Mouse (Mus musculus): ENCODE measurements around the gene Cflar. TPM values are rescaled to one million over a fixed set of nuclear protein-coding genes. Genes with fewer than 3 reads are reported as not detected.
A peak's percentile ranks its signal among the peaks of the same experiment; 100 is the strongest.

Gene Cflar
- polyA plus RNA-seq, 1 experiment from 2014 or later, result 16.4 TPM

DNA sequence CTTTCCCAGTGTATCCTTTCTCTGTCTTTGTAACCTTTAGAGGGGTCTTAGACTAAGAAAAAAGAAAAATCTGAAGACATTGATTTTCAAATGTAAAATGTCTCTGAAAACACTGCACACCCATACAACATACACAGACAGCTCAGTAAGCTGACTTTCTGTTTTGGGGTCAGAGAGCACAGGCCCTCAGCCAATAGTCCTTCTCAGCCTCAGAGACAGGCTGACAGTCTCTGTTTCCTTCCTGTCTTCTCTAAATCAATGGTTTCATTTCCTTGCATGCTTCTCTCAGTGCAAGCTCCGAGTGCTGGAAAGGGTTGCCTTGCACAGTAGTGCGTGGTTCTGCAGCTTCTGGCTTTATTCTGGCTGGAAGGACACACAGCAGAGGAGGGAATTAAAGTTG is 62.6 kb downstream of the Cflar start:
- no peak overlapping the region for H3K4me2 ChIP-seq (ENCODE audit: low read length)
- 69% methylated on average over 2 of the region's 2 CpGs for WGBS
- H3K9ac ChIP-seq (replicated peaks; ENCODE audit: low read length), result no peak overlapping the region
- H3K27ac ChIP-seq (replicated peaks; ENCODE audit: low read depth, low read length), result no peak overlapping the region
- H3K27me3 ChIP-seq (ENCODE audit: control insufficient read depth, insufficient read depth, low read length), result no peaks in the 10 kb centered on the region
- no peak for DNase-seq
- H3K4me3 ChIP-seq (replicated peaks; ENCODE audit: low read depth, low read length), result no peak overlapping the region
- H3K4me1 ChIP-seq (ENCODE audit: control insufficient read depth, insufficient read depth, low read length), result no peaks in the 10 kb centered on the region
- H3K36me3 ChIP-seq (ENCODE audit: control insufficient read depth, insufficient read depth, low read length), result no peaks in the 10 kb centered on the region
- H3K9me3 ChIP-seq (ENCODE audit: control insufficient read depth, low read length), result no peaks in the 10 kb centered on the region
- no peak for ATAC-seq (ENCODE audit: low FRiP score, low TSS enrichment)

DNA sequence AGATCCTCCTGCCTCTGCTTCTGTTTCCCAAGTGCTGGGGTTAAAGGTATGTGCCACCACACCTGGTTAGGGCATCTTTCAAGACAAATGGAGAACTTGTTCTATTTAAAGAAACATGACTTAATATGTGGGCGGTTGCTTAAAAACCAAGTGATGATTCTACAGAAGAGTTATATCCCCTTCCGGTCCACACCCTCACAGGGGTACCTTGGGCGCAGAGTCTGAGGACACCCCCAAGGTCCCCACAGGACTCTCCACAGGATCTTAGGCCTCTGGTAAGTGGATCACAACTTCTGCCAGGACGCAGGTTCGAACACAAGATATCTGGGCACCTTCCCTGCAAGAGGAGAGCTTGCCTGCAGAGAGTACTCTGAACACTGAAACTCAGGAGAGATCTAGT is 64.1 kb downstream of the Cflar start:
- H3K4me3 ChIP-seq (replicated peaks; ENCODE audit: low read depth, low read length), result no peak overlapping the region
- no peaks in the 10 kb centered on the region for H3K36me3 ChIP-seq (ENCODE audit: control insufficient read depth, insufficient read depth, low read length)
- DNase-seq, result no peak
- no peaks in the 10 kb centered on the region for H3K4me1 ChIP-seq (ENCODE audit: control insufficient read depth, insufficient read depth, low read length)
- ATAC-seq (ENCODE audit: low FRiP score, low TSS enrichment), result no peak
- no peaks in the 10 kb centered on the region for H3K27me3 ChIP-seq (ENCODE audit: control insufficient read depth, insufficient read depth, low read length)
- no peaks in the 10 kb centered on the region for H3K9me3 ChIP-seq (ENCODE audit: control insufficient read depth, low read length)
- H3K4me2 ChIP-seq (ENCODE audit: low read length), result no peak overlapping the region
- no peak overlapping the region for H3K27ac ChIP-seq (replicated peaks; ENCODE audit: low read depth, low read length)
- WGBS, result 96% methylated on average over 5 of the region's 5 CpGs
- no peak overlapping the region for H3K9ac ChIP-seq (replicated peaks; ENCODE audit: low read length)

DNA sequence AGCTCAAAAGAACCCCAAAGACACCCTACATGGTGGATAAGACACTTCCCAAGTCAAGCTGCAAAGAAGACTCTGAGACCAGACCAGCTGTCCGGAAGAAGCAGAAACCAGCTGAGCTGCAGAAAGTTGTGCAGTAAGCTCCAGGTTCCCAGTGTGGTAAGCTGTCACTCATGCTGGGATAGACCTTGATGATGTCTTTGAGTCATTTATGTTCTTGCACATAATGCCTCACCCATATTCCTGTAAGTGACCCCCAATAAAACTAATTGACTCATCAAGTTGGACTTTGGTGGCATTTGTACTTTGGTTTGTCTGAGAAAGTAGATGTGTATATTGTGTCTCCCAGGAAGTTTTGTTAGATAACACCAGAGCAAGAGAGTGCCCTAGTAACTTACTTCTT is 66.3 kb downstream of the Cflar start:
- ATAC-seq (ENCODE audit: low FRiP score, low TSS enrichment) (no peak), DNase-seq (no peak)
- 97% methylated on average over 1 of the region's 1 CpGs for WGBS
- no peaks in the 10 kb centered on the region for H3K27me3 ChIP-seq (ENCODE audit: control insufficient read depth, insufficient read depth, low read length)
- H3K9ac ChIP-seq (replicated peaks; ENCODE audit: low read length), result no peak overlapping the region
- H3K4me2 ChIP-seq (ENCODE audit: low read length), result no peak overlapping the region
- H3K4me1 ChIP-seq (ENCODE audit: control insufficient read depth, insufficient read depth, low read length), result no peaks in the 10 kb centered on the region
- H3K36me3 ChIP-seq (ENCODE audit: control insufficient read depth, insufficient read depth, low read length), result no peaks in the 10 kb centered on the region
- H3K27ac ChIP-seq (replicated peaks; ENCODE audit: low read depth, low read length), result no peak overlapping the region
- no peak overlapping the region for H3K4me3 ChIP-seq (replicated peaks; ENCODE audit: low read depth, low read length)
- H3K9me3 ChIP-seq (ENCODE audit: control insufficient read depth, low read length), result no peaks in the 10 kb centered on the region

DNA sequence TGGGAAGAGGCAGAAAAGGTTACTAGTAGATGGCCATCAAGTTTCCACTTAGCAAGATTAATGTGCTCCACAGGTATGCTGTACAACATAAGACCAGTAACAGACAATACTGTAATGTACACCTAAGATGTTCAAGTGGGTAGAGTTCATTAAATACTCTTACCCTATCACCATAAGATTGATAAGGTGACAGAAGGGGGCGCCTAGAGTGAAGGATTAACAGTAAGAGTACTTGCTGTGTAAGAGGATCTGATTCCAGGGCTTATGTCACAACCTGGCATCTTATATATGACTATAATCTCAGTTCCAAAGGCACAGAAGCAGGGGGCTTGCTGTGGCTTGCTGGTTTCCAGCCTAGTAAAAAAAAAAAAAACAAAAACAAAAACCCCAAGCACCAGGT is 66.9 kb downstream of the Cflar start:
- DNase-seq, result no peak
- H3K4me2 ChIP-seq (ENCODE audit: low read length), result no peak overlapping the region
- no peaks in the 10 kb centered on the region for H3K36me3 ChIP-seq (ENCODE audit: control insufficient read depth, insufficient read depth, low read length)
- 17% methylated on average over 1 of the region's 1 CpGs for WGBS
- no peak overlapping the region for H3K9ac ChIP-seq (replicated peaks; ENCODE audit: low read length)
- no peaks in the 10 kb centered on the region for H3K27me3 ChIP-seq (ENCODE audit: control insufficient read depth, insufficient read depth, low read length)
- H3K9me3 ChIP-seq (ENCODE audit: control insufficient read depth, low read length), result no peaks in the 10 kb centered on the region
- no peak for ATAC-seq (ENCODE audit: low FRiP score, low TSS enrichment)
- H3K27ac ChIP-seq (replicated peaks; ENCODE audit: low read depth, low read length), result no peak overlapping the region
- H3K4me3 ChIP-seq (replicated peaks; ENCODE audit: low read depth, low read length), result no peak overlapping the region
- H3K4me1 ChIP-seq (ENCODE audit: control insufficient read depth, insufficient read depth, low read length), result no peaks in the 10 kb centered on the region

DNA sequence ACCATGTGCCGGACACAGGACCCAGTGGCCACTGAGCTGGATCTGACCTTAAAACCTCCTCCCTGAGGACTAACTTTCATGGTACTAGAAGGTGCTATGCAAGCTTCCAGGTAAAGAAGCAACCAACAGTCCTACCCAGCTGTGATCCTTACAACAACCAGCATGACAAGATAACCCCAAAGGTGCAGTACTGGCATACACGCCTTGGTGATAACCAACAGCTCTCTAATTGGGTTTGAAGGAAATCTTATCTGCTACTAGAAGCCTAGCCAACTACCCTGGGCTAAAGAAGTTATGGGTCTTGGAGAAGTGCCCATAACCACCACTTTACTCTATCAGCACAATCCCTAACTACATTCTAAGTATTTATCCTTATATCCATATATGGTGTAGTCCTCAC is 75.0 kb downstream of the Cflar start:
- DNase-seq (no peak), ATAC-seq (ENCODE audit: low FRiP score, low TSS enrichment) (no peak)
- no peak overlapping the region for H3K4me3 ChIP-seq (replicated peaks; ENCODE audit: low read depth, low read length)
- no peaks in the 10 kb centered on the region for H3K27me3 ChIP-seq (ENCODE audit: control insufficient read depth, insufficient read depth, low read length)
- H3K4me1 ChIP-seq (ENCODE audit: control insufficient read depth, insufficient read depth, low read length), result no peaks in the 10 kb centered on the region
- H3K9ac ChIP-seq (replicated peaks; ENCODE audit: low read length), result no peak overlapping the region
- WGBS, result 99% methylated on average over 2 of the region's 2 CpGs
- no peaks in the 10 kb centered on the region for H3K9me3 ChIP-seq (ENCODE audit: control insufficient read depth, low read length)
- H3K36me3 ChIP-seq (ENCODE audit: control insufficient read depth, insufficient read depth, low read length), result no peaks in the 10 kb centered on the region
- no peak overlapping the region for H3K4me2 ChIP-seq (ENCODE audit: low read length)
- H3K27ac ChIP-seq (replicated peaks; ENCODE audit: low read depth, low read length), result no peak overlapping the region

DNA sequence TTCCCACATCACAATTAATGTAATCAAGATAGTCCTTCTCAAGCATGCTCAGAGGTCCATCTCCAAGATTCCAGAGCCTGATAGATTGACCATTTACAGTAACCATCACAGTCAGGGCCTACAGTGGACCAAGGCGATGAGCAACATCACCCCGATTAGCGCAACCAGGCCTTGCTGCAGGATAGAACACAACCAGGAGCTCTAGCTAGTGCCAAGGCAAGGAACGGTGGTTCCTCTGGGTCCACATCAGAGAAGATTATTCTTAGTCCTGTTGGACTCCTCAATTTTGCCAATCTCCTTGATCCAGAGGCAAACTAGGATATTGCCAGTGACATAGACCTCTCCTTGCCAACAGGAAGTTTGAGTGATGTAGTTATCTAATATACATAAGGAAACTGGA is 77.1 kb downstream of the Cflar start:
- Histone ChIP-seq H3K9me3 (ENCODE audit: control insufficient read depth, low read length) (no peaks in the 10 kb centered on the region), H3K9ac (replicated peaks; ENCODE audit: low read length) (no peak overlapping the region), H3K4me1 (ENCODE audit: control insufficient read depth, insufficient read depth, low read length) (no peaks in the 10 kb centered on the region), H3K27me3 (ENCODE audit: control insufficient read depth, insufficient read depth, low read length) (no peaks in the 10 kb centered on the region), H3K36me3 (ENCODE audit: control insufficient read depth, insufficient read depth, low read length) (no peaks in the 10 kb centered on the region), H3K27ac (replicated peaks; ENCODE audit: low read depth, low read length) (no peak overlapping the region), H3K4me2 (ENCODE audit: low read length) (no peak overlapping the region), H3K4me3 (replicated peaks; ENCODE audit: low read depth, low read length) (no peak overlapping the region)
- no peak for DNase-seq
- no peak for ATAC-seq (ENCODE audit: low FRiP score, low TSS enrichment)
- 95% methylated on average over 4 of the region's 4 CpGs for WGBS

DNA sequence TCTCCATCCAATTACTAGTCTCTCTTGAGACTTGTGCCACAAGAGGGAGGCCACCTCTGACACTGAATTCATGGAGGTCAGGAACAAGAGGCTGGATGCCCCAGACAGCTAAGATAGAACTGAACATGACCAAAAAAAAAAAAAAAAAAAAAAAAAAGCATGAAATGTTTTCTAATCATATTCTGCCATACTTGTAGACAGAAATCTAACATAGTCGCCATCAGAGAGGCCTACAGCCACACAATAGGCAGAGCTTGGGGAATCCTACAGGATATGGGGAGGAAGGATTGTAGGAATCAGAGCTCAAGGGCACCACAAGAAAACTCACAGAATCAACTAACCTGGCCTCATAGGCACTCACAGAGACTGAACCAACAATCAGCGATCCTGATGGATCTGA is 83.4 kb downstream of the Cflar start:
- DNase-seq (no peak), ATAC-seq (ENCODE audit: low FRiP score, low TSS enrichment) (no peak)
- Histone ChIP-seq H3K27ac (replicated peaks; ENCODE audit: low read depth, low read length) (no peak overlapping the region), H3K27me3 (ENCODE audit: control insufficient read depth, insufficient read depth, low read length) (no peaks in the 10 kb centered on the region), H3K4me1 (ENCODE audit: control insufficient read depth, insufficient read depth, low read length) (no peaks in the 10 kb centered on the region), H3K36me3 (ENCODE audit: control insufficient read depth, insufficient read depth, low read length) (no peaks in the 10 kb centered on the region), H3K9me3 (ENCODE audit: control insufficient read depth, low read length) (no peaks in the 10 kb centered on the region), H3K4me2 (ENCODE audit: low read length) (no peak overlapping the region; the same call in 1 of the 2 replicates), H3K4me3 (replicated peaks; ENCODE audit: low read depth, low read length) (no peak overlapping the region), H3K9ac (replicated peaks; ENCODE audit: low read length) (no peak overlapping the region)
- 57% methylated on average over 2 of the region's 2 CpGs for WGBS

DNA sequence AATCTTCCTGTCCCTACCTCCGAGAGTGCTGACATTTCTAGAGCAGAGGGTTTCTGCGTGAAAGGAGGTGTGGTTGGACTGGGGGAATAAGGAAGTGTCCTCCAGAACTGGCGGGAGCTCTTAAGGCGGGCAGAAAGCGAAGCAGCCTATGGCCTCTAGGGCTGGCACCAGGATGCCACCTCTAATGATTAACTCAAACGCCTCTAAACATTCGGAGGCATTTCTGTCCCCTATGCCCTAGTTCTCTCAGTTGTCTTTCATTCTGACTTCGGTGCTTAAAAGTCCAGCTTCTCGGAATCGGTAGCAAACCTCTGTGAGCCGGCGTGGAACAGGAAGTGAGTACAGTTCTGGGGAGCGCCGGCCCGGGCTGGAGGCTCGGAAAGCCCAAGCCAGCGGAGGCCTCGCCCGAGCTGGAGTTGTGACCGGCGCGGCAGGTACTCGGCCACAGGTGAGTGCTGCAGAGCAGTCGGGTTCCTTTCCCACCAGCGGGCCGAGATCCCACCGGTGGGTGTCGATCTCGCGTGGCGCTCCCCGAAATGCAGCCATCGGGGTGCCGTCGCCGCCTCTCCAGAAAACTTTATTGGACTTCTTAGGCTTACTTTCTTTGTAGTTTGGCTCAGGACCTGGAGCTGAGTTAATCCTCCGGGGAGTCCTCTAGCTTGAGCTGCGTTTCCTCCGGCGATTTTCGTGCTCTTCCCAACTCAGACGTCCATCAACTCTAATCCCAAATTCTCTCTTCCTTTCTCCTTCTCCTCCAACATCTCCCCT is 84.2 kb downstream of the Cflar start, which contains the start of gene Casp8:
Casp8 (plus strand) TSS at position 84 of the 768 bp plus-strand sequence.
- peak within 1 kb of the TSS; percentile 76 for H3K4me2 ChIP-seq (ENCODE audit: low read length)
- H3K4me1 ChIP-seq (ENCODE audit: control insufficient read depth, insufficient read depth, low read length), result no peaks in the 10 kb centered on the region
- WGBS, result 2% methylated on average over 42 of the region's 42 CpGs
- H3K4me3 ChIP-seq (replicated peaks; ENCODE audit: low read depth, low read length), result peak within 1 kb of the TSS; percentile 41
- DNase-seq (peak; percentile 42), ATAC-seq (ENCODE audit: low FRiP score, low TSS enrichment) (no peak)
- H3K27me3 ChIP-seq (ENCODE audit: control insufficient read depth, insufficient read depth, low read length), result no peaks in the 10 kb centered on the region
- no peaks in the 10 kb centered on the region for H3K36me3 ChIP-seq (ENCODE audit: control insufficient read depth, insufficient read depth, low read length)
- no peaks in the 10 kb centered on the region for H3K9me3 ChIP-seq (ENCODE audit: control insufficient read depth, low read length)
- peak within 1 kb of the TSS; percentile 39 for H3K9ac ChIP-seq (replicated peaks; ENCODE audit: low read length)
- no peak within 1 kb of the TSS for H3K27ac ChIP-seq (replicated peaks; ENCODE audit: low read depth, low read length)

DNA sequence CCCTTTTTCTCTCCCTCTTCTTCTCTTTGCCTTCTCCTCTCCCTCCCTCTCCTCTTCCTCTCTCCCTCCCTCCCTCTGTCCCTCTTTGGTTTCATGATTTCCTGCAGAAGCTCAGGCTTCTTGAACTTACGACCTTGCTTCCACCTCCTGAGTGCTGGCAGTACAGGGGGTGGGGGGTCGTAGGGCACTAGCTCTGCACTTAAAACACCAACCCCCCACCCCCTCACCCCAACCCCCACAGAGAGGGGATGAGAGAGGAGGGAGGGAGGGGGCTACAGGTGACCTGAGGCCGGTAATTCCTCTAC is 84.7 kb downstream of the Cflar start:
- Histone ChIP-seq H3K9ac (replicated peaks; ENCODE audit: low read length) (peak overlapping the region; percentile 39), H3K27me3 (ENCODE audit: control insufficient read depth, insufficient read depth, low read length) (no peaks in the 10 kb centered on the region), H3K4me1 (ENCODE audit: control insufficient read depth, insufficient read depth, low read length) (no peaks in the 10 kb centered on the region), H3K36me3 (ENCODE audit: control insufficient read depth, insufficient read depth, low read length) (no peaks in the 10 kb centered on the region), H3K27ac (replicated peaks; ENCODE audit: low read depth, low read length) (no peak overlapping the region), H3K4me3 (replicated peaks; ENCODE audit: low read depth, low read length) (peak overlapping the region; percentile 41), H3K9me3 (ENCODE audit: control insufficient read depth, low read length) (no peaks in the 10 kb centered on the region), H3K4me2 (ENCODE audit: low read length) (peak overlapping the region; percentile 76)
- DNase-seq, result no peak
- 2% methylated on average over 3 of the region's 3 CpGs for WGBS
- no peak for ATAC-seq (ENCODE audit: low FRiP score, low TSS enrichment)

Measured in midbrain, embryonic 14.5 days (tissue).